Mouse (Mus musculus): Measurements from ENCODE around the gene Phlda3.

Gene Phlda3

DNA sequence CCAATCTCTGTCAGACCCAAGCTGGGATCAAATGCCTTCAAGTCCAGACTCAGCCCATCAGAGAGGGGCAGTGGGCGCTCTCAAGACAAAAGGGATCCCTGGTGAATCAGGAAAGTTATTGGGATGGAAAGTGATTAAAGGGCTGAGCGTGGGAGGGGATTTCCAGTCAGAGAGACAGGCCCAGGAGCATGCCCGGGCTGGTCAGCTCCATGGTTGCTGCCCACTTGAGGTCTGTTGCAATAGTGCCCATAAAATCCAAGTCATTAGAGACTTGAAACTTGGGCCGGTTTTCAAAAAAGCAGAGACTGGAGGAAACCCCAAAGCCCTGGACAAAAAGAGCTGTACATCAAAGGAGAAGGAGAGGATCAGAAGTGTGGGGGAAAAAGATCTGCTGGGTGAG lies 6.2 kb upstream of the Phlda3 start:
- DNase-seq (ENCODE audit: low spot score), result no peak

DNA sequence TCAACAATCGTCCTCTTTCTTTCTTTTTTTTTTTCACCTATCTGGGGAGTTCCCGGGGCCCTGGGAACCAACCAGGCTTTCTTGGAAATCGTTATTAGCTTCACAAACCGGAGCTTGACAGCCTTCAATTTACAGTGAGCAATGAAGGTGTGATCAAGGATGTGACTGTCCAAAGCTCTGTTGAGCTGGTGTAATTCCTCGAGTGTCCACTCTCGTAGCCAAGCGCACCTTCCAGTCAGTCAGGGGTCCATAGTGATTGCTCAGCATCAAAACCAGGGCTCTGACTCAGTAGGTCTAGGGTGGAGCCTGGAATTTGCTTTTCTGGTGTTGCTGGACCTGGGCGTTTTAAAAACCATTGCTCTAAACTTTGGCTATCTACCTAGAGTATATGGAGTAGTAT lies 5.7 kb upstream of the Phlda3 start:
- DNase-seq (ENCODE audit: low spot score), result no peak

DNA sequence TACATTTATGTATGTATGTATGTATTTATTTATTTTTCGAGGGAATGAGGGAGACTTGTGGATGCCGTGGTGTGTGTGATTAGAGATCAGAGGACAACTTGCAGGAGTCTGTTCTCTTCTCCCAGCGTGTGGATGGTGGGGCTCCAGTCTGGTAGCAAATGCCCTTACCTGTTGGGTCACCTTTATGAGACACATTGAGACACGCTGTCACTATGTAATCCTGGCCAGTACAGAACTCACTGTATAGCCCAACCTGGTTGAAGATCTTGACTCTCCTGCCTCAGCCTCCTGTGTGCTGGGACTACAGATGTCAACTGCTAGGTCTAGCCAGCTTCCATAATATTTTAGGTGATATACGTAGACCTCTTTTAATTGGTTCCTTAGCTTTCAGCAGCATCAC lies 4.2 kb upstream of the Phlda3 start:
- DNase-seq (ENCODE audit: low spot score), result no peak

DNA sequence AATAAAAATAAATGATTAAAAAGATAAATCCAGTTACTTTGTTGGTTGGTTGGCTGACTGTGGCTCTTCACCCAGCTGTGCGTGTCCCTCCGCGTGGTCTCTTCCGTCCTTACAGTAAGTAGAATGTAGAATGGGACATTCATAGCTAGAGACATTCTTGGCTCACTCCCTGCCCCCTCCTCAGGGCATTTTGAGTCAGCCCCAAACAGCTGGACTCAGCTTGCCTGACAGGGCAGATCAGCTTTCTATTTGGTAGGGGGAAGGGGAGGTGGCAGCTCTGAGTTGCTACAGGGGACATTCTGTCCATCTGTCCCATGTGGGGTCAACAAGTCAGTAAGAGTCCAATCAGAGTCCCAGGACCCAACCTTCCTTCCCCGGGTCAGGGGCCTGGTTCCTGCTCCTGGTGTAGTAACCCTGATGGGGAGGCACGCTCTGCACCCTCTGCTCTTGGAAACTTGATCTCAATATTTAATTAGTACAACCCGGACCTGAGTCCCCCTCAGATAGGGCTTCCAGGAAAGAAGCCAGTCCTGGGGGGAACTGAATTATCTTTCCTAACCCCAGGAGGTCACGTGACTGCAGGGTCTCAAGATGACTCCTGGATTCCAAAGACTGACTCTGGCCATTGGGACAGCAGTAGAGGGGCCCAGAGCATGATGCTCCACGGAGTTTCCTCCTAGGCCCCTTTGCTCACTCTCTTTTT lies 2.3 kb upstream of the Phlda3 start:
- DNase-seq (ENCODE audit: low spot score), result no peak

DNA sequence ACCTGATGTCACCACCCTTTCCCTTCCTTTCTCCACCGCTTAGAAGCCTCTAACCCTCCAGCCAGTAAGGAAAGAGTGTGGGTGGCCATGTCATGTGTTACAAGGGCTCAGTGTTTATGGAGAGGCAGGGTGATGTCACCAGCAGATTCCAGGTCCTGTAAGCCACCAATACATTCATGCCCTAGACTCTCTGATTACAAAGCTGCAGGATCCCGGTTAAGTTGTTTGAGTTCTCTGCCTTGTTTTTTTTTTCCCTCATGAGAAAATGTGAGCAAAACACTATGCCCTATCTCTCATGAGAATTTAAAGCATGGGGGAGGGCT lies 1.8 kb upstream of the Phlda3 start:
- no peak for DNase-seq (ENCODE audit: low spot score)

DNA sequence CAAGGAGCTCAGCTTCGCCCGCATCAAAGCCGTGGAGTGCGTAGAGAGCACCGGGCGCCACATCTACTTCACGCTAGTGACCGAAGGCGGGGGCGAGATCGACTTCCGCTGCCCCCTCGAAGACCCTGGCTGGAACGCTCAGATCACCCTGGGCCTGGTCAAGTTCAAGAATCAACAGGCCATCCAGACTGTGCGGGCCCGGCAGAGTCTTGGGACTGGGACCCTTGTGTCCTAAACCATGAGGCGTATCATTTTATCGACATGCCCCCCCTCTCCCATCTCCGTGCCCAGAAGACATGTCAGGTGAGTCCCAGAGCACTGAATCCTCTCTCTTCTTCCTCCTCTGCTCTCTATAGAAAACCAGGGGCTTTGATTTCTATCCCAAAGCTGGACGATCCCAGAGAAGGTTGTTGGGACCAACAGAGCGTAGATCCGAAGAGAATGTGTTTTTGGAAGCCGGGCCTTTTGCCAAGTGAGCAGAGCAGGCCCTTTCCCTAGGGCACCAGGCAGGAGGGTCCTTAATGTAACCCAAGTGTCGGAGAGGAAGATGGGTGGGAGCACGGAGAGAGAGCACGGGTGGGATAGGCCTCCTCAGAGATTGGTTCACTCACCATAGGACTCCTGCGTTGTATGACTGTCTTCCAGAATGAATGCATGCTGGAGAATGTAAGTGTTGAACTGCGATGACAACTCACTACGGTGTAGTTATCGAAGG lies 830 bp downstream of the Phlda3 start:
- no peak for DNase-seq (ENCODE audit: low spot score)

DNA sequence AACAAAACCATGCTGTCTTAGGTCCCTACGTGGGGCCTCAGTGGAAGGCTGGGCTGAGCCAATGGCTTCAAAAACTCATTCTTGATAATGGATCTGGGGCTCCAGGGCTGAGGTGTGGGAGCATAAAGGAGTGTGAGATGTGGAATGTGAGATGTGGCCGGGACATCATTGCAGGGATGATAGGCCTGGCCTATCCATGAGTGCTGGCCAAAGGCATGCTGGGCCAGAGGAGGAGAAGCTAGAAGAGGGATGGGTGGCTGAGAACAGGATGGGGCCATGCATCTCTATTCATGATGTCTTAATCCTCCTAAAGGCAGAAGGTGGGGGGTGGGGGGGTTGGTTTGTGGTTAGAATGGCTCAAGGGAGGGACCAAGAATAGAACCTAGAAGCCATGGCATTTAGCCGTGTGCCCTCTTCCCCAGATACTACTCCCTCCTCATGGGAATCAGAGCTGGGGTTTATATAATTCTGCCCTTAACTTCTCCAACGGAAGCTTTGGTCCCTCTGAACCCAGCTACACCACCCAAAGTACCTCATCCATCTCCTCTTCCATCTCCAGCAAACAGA lies 1.5 kb downstream of the Phlda3 start:
- no peak for DNase-seq (ENCODE audit: low spot score)

DNA sequence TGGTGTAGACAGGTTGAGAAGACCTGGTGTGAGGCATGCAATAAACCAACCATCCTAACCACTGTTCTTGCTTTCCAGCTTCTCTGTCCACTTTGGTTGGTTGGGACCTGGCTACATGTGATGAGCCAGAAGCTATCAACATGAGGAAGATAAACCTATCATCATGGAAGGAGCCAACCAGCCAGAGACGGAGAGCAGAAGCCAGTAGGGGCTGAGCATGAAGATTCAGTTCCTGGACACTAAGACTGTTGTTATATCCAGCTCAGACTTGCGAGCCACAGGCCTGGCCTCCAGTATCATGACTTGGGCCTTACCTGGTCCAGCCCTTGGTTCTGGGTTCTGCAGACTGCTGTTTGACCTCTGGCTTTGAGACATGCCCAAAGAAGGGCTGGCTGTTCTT lies 2.5 kb downstream of the Phlda3 start:
- no peak for DNase-seq (ENCODE audit: low spot score)

DNA sequence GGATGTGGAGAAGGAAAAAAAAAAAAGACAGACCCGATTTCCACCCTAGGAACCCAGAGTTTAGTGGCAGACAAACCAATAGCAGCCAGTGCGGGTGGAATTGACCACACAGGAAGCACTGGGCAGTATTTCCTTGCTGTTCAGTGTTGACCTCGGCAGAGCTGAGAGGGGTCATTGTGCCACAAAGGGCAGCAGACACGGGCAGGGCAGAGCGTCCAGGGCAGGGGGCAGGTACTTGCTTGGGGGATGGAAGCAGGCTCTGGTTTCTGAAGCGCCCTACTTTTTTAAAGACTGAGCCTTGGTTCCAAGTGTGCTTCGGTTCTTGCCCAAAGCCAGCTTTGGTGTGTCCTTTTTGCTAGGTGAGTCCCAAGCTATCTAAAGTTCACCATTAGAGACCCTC lies 4.3 kb downstream of the Phlda3 start:
- DNase-seq (ENCODE audit: low spot score), result no peak

DNA sequence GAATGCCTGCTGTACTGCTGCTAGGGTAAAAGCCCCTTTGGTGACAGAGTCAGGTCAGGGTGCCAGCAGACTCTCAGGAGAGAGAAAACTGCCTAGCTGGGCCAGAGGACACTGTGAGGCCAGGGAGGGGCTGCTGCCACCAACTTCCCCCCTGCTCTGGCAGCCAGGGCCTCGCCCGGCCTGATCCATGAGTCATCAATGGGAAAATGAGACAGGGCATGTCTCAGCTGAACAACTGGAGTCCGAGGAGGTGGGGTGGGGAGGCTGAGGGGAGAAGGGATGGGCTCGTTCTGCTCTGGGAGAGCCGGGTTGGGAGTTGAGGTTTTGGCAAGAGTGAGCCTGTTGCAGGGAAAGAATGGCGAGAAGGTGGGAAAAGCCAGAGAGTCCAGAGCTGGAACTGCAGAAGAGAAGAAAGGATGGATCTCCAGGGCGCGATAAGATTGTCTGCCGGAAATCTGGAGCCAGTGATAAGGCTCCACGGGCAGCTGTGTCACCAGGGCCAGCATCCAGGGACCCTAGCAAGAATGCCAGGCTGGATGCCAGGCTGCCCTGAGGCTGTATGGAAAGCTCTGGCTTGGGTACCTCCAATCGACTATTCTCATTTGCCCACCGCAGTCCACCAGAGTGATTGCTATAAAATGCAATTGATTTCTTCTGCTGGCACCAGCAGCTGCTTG lies 5.1 kb downstream of the Phlda3 start:
- DNase-seq (ENCODE audit: low spot score), result peak; percentile 61

DNA sequence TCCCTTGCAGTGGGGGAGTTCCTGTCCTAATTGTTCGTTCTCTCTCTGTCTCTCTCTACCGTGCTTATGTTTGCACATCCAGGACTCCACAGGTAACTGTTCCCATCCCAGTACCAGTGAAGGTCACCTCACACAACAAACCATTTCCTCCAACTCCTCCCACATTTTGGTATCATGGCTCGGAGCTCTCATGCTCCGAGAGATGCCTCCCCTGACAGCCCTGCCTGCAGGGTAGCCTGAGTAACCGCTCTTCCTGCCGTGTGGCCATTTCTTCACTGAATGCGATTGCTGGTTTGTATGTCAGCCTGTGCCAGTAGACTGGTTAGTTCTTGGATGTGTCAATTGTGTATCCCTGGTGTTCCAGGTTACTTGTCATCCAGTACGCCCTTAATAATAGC lies 5.7 kb downstream of the Phlda3 start:
- no peak for DNase-seq (ENCODE audit: low spot score)

DNA sequence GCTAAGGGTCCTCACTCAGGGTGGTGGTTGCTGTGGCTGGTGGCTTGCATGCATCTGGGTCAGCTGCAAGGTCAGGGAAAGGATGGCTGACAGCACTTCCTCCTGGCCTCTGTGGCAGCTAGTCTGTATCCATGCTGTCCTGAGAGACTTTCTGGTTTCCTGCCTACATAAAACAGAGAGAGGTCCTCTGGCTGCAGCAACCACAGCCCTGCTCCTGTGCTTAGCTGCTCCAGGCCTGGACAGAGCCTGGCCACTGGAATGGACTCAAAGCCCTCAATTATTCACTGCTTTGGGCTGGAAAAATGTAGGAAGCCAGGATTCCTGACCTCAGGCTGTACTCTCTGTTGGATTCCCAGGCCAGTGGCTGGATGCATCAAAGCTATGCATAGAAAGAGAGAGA lies 10.7 kb downstream of the Phlda3 start:
- DNase-seq (ENCODE audit: low spot score), result no peak

DNA sequence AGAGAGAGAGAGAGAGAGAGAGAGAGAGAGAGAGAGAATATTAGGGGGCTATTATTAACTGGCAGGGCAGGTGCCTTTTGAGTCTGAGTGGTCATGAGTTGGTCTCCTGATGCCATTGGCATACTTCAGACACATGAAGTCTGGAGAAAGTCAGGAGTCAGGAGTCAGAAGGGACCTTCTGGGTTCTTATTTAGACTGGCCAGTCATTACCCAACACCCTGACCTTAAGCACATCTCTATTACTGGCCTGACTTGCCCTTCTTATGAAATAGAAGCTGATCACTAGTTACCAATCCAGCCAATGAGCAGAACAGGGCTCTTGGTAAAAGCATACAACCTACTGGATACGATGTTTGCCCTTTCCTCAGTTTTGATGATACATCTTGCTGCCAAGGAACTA lies 11.1 kb downstream of the Phlda3 start:
- no peak for DNase-seq (ENCODE audit: low spot score)

DNA sequence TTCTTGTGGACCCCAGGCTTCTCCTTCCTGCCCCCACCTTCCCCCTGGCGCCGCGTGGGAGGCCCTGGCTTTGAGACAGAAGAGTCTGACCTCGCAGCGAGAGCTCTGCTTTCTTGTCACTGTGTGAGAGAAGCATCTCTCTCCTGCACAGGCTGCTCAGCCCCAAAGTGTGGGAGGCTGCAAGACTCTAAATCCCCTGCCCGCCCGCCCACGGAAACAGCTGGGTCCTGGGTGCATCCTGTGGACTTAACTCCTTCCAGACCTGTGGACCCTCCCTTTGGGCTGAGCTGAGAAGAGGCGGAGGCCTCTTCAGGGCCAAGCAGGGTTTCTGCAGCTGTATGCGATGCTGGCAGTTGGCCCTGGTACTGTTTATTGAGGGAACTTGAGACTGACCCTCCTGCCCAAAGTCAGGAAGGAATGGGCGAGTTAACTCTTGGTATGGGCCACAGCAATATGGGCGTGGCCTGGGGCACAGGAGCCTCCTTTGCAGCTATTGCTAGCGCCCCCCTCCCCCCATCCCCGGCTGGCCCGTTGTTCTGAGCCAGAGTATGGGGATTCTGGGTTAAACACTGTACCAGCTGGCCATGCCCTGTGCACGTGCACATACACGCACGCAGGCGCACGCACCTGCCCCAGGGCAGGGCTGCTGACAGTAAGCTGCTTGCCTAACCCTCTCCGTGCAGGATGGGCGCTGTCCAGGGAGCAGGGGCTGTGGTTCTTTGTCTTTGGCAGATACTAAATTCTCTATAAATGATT lies 13.0 kb downstream of the Phlda3 start, which contains the start of gene Tnni1:
Gene Tnni1 (plus strand): TSS at position 655 of the 756 bp plus-strand sequence.
- no peak for DNase-seq (ENCODE audit: low spot score)

DNA sequence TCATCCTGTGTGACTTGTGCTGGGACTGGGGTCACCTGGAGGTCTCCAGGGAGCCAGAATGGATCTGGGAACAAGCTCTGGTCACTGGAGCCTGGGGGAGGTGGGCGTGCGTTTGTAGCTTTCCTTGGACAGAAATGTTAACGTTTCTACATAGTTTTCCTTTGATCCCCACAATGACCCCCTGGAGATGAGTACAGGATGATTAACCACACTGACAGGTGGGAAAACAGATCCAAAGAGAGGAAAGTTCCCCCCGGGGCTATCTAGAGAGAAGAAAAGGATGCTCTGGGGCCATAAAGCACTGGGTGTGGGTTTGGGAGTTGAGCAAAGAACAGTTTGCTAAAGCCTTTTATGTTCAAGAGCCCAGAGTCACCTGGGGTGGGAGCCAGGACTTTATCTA lies 14.7 kb downstream of the Phlda3 start:
- DNase-seq (ENCODE audit: low spot score), result no peak

DNA sequence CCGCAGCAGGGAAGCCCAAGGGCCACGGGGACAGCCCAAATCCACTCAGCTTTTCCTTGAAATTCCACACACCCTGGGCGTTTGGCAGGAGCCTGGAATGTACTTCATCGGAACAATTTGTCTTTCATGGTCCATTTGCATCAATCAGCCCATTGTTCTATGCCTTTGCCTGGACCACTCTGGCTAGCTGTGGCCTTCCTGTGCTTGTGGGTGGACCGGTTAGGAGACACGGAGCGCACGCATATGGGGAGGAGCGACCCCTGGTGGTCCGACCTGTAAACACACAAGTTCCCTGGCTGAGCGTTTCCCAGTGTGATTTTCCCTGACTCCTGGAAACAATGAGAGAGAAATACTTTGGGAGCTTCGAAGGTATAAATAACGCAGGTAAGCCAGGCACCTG lies 15.3 kb downstream of the Phlda3 start:
- peak; percentile 78 for DNase-seq (ENCODE audit: low spot score)

DNA sequence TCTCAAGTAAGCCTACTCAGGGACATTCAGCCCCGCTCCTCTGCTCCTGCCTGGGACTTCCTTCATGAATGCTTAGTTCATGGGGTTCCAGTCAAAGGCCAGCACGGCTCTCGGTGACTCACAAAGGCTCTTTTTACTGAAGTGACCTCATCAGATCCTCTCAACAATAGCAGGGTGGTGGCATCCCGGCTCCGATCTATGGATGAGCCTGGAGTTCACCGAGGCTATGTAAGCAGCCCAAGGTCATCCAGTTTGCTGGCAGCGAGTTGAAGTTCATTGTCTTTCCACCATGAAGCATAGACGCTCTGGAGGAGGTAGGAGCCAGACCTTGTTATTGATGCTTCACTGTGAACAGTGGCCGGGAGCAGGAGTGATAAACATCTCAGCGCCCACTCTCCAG lies 16.9 kb downstream of the Phlda3 start:
- no peak for DNase-seq (ENCODE audit: low spot score)

DNA sequence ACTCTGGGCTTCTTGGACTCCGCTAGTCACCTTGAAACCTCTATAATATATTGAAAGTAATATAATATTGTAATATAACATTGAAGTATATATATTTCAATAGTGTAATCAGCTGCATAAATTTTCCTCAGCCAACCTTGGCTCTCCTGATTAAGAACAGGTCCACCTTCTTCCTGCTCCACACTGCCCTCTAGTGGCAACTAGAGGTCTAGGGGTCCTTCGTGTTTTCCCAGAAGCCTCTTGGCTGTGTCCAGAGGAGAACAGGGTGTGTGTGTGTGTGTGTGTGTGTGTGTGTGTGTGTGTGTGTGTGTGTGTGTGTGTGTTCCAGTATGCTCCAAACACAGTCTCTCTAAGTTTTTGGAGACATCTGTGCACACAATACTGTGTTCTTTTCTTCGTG lies 21.9 kb downstream of the Phlda3 start:
- peak; percentile 84 for DNase-seq (ENCODE audit: low spot score)

DNA sequence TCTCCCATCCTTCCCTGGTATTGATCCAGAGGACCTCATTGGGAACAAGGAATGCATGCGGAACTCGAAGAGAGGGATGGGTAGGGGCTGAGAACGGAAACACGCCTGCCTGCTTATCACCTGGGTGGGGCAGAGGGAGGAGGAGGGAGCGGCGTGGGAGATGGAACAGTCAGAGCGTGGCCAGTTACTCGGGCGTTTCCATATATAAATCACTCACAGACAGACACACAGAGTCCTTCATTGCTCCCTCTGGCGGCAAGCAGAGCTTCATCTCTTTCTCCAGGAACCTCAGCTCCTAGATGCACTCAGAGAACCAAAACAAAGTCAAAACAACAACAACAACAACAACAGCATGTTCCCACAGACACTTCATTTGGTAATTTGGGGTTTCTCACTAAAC lies 22.8 kb downstream of the Phlda3 start:
- peak; percentile 48 for DNase-seq (ENCODE audit: low spot score)

DNA sequence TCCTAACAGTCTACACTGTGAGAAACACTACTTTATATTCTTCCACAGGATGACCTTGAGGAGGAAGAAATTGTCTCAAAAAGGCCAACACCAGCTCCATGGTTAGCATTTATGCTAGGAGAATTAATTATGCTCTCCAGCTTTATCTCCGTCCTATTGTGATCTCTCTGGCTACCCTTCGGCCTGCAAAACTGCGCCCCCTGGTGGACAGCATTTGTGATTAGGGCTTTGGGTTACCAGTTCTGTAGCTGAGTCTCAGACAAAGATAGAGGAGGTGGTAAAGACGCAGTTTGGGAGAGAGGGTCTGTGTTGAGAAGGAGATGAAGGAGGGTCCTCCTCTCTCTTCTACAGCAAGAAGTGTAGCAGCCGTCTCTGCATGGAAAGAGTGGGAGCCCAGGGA lies 23.9 kb downstream of the Phlda3 start:
- DNase-seq (ENCODE audit: low spot score), result peak; percentile 72

DNA sequence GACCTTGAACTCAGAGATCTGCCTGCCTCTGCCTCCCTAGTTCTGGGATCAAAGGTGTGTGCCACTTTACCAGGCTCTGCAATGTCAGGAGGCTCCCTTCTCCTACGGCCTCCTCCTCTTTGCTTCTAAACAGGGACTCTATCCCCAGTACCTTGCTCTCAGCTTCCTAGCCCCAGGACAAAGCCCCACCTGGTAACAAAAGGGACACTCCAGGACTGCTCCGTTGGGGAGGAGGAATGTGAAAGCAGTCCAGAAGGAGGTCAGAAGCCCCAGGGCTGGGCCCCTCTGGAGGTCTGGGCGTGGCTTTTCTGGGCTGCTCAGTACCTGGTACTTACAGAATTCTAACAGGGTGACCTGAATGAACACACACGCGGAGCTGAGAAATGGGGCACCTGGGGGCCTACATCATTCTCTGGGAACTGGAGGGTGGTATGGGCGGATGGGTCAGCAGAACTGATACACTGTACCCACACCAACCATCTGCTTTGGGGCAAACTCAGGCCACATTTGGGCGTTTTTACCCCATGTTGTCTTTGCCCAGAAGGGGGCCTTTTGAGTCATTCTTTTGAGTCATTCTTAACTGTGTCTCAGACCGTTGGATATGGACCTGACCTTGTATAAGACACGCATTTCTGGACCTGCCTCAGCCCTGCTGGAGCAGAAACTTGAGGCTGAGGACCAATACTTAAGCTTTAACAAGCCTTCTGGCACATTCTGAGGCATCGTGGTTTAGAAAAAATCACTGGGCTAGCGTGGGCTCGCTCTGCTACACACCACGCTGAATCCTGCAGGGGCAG lies 26.4 kb downstream of the Phlda3 start:
- no peak for DNase-seq (ENCODE audit: low spot score)
